Mouse (Mus musculus): ENCODE measurements around the gene 1700088E04Rik.

DNA sequence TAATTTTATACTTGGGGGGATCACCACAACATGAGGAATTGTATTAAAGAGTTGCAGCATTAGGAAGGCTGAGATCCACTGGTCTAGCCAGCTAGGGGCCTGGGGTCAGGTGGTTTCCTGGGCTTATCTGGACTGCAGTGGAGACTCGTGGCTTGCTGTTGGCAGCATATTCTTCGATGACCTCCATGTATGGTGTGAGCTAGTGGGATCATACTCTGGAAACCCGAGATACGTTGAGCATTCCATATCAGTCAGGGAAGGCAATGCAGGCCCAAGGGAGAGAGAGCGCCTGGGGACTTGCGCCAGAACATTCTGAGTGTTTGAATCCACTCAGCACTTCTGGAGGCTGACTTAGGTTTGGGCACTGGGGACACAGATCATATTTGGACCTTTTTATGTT is 17.3 kb downstream of the 1700088E04Rik start:
- TF ChIP-seq CTCF (IDR thresholded peaks at IDR 0.05; ENCODE audit: low read depth, low read length) (no peak), POLR2A (IDR thresholded peaks at IDR 0.05; ENCODE audit: borderline replicate concordance, low read depth, low read length) (no peak)

All from bone marrow macrophage, adult 2 months (primary cell).